Mouse (Mus musculus): ENCODE results near the gene Syt3. TPM values are rescaled to one million over a fixed set of nuclear protein-coding genes. Genes with fewer than 3 reads are reported as not detected.

The Syt3 gene
- total RNA-seq (2015; ENCODE audit: low replicate concordance) (not detected in 2 replicates), total RNA-seq (2017; ENCODE audit: low replicate concordance) (not detected in 2 replicates)

GRCm38 (mm10) chr7:44383980-44384715 lies at the start of gene Syt3:
TSS of gene Syt3 (plus strand) at chr7:44384102.
- no peak for ATAC-seq (replicated peaks; ENCODE audit: low FRiP score, poor library complexity, severe bottlenecking)

GRCm38 (mm10) chr7:44334139-44334538 lies 49.8 kb upstream of the Syt3 start:
- ATAC-seq (replicated peaks; ENCODE audit: low FRiP score, poor library complexity, severe bottlenecking) = no peak

- ATAC-seq (replicated peaks; ENCODE audit: low FRiP score, poor library complexity, severe bottlenecking) = no peak
Measured at GRCm38 (mm10) chr7:44335031-44335878, 48.6 kb upstream of the Syt3 start.

GRCm38 (mm10) chr7:44336046-44337021 lies 47.6 kb upstream of the Syt3 start:
- no peak for ATAC-seq (replicated peaks; ENCODE audit: low FRiP score, poor library complexity, severe bottlenecking)

- ATAC-seq (replicated peaks; ENCODE audit: low FRiP score, poor library complexity, severe bottlenecking) = no peak
Measured at GRCm38 (mm10) chr7:44337121-44337849, 46.6 kb upstream of the Syt3 start.

GRCm38 (mm10) chr7:44340226-44340625 lies 43.7 kb upstream of the Syt3 start:
- no peak for ATAC-seq (replicated peaks; ENCODE audit: low FRiP score, poor library complexity, severe bottlenecking)

- no peak for ATAC-seq (replicated peaks; ENCODE audit: low FRiP score, poor library complexity, severe bottlenecking)
Measured at GRCm38 (mm10) chr7:44341119-44341518, 42.8 kb upstream of the Syt3 start.

GRCm38 (mm10) chr7:44341714-44342113 lies 42.2 kb upstream of the Syt3 start:
- no peak for ATAC-seq (replicated peaks; ENCODE audit: low FRiP score, poor library complexity, severe bottlenecking)

- ATAC-seq (replicated peaks; ENCODE audit: low FRiP score, poor library complexity, severe bottlenecking) = no peak
Measured at GRCm38 (mm10) chr7:44343459-44344015, 40.4 kb upstream of the Syt3 start.

GRCm38 (mm10) chr7:44344622-44345021 lies 39.3 kb upstream of the Syt3 start:
- ATAC-seq (replicated peaks; ENCODE audit: low FRiP score, poor library complexity, severe bottlenecking) = no peak

- no peak for ATAC-seq (replicated peaks; ENCODE audit: low FRiP score, poor library complexity, severe bottlenecking)
Measured at GRCm38 (mm10) chr7:44349043-44349442, 34.9 kb upstream of the Syt3 start.

- ATAC-seq (replicated peaks; ENCODE audit: low FRiP score, poor library complexity, severe bottlenecking) = peak; percentile 66
Measured at GRCm38 (mm10) chr7:44350957-44351711, 32.8 kb upstream of the Syt3 start.

- ATAC-seq (replicated peaks; ENCODE audit: low FRiP score, poor library complexity, severe bottlenecking) = no peak
Measured at GRCm38 (mm10) chr7:44351881-44352749, 31.8 kb upstream of the Syt3 start.

GRCm38 (mm10) chr7:44352750-44353600 lies 30.9 kb upstream of the Syt3 start:
- no peak for ATAC-seq (replicated peaks; ENCODE audit: low FRiP score, poor library complexity, severe bottlenecking)

GRCm38 (mm10) chr7:44353601-44354340 lies 30.1 kb upstream of the Syt3 start:
- ATAC-seq (replicated peaks; ENCODE audit: low FRiP score, poor library complexity, severe bottlenecking) = no peak

GRCm38 (mm10) chr7:44355411-44355810 lies 28.5 kb upstream of the Syt3 start:
- no peak for ATAC-seq (replicated peaks; ENCODE audit: low FRiP score, poor library complexity, severe bottlenecking)

Measured in erythroid progenitor cell, adult 5-6 weeks (primary cell).